Mouse (Mus musculus) hindbrain, postnatal 0 days (tissue): ENCODE measurements around the gene Ppargc1a. TPM values are rescaled to one million over a fixed set of nuclear protein-coding genes. Genes with fewer than 3 reads are reported as not detected.

Experiments
- ATAC-seq: fragments of 200-750 bp; cut with Nextera tagmentation; 2 replicates; pipeline ENCODE4 v1.8.0; 2017; ENCODE audit warnings: mild to moderate bottlenecking, moderate TSS enrichment, moderate library complexity
- DNase-seq: peaks from one replicate; pipeline ENCODE4 v3.0.0-alpha.2; 2015; ENCODE audit warnings: low spot score
- H3K27ac ChIP-seq: fragments of 300-500 bp; sonication (generic); 2 replicates; pipeline ENCODE4 v1.5.1; 2014; ENCODE audit warnings: mild to moderate bottlenecking
- H3K27me3 ChIP-seq: fragments of 300-500 bp; sonication (generic); 2 replicates; pipeline ENCODE4 v1.6.1; 2014; ENCODE audit warnings: low read length, mixed read lengths; ENCODE audit not compliant: insufficient read depth
- H3K36me3 ChIP-seq: fragments of 300-500 bp; sonication (generic); 2 replicates; pipeline ENCODE4 v1.6.1; 2014; ENCODE audit warnings: low read length, mixed read lengths; ENCODE audit not compliant: insufficient read depth
- H3K4me1 ChIP-seq: fragments of 300-500 bp; sonication (generic); 2 replicates; pipeline ENCODE4 v1.6.1; 2014; ENCODE audit warnings: antibody characterized with exemption, low read length, mixed read lengths; ENCODE audit not compliant: insufficient read depth
- H3K4me2 ChIP-seq: fragments of 300-500 bp; sonication (generic); 2 replicates; pipeline ENCODE4 v1.6.1; 2014; ENCODE audit warnings: low read depth, mild to moderate bottlenecking, low read length, moderate library complexity, mixed read lengths
- H3K4me3 ChIP-seq: fragments of 300-500 bp; sonication (generic); 2 replicates; pipeline ENCODE4 v1.5.1; 2014; ENCODE audit warnings: low read length
- H3K9ac ChIP-seq: fragments of 300-500 bp; sonication (generic); replicated peaks from 2 replicates; pipeline ENCODE4 v1.6.1; 2014; ENCODE audit warnings: mild to moderate bottlenecking, low read length, moderate library complexity, mixed read lengths
- H3K9me3 ChIP-seq: fragments of 300-500 bp; sonication (generic); 2 replicates; pipeline ENCODE4 v1.6.1; 2016; ENCODE audit warnings: low read length, mixed read lengths
- CTCF ChIP-seq: IDR thresholded peaks from 2 replicates; pipeline ENCODE4 v1.5.1; 2016; ENCODE audit warnings: antibody characterized with exemption, control low read depth, low read depth
- WGBS: fragments of 180-500 bp; shearing (Covaris S2); extraction: QIAGEN DNeasy Blood & Tissue Kit; methylation state at CpG from one replicate; pipeline ENCODE4 v1.1.7; 2014; 5-methylcytosine and 5-hydroxymethylcytosine counted together
- polyA plus RNA-seq: library from polyadenylated mRNA; unstranded; fragments of >200 nt; fragmentation: Nextera tagmentation; extraction: Ambion mirVana; gene quantifications from 2 replicates; pipeline ENCODE4 v1.2.1, GENCODE M21; 2015
- total RNA-seq: library from RNA; depleted of rRNA; stranded (reverse); fragments of >200 nt; gene quantifications from 2 replicates; pipeline ENCODE4 v1.2.3, GENCODE M21; 2014

The Ppargc1a gene
- total and polyA plus RNA-seq, 2 experiments from 2014 or later, result 14.5 to 22.6 TPM

DNA sequence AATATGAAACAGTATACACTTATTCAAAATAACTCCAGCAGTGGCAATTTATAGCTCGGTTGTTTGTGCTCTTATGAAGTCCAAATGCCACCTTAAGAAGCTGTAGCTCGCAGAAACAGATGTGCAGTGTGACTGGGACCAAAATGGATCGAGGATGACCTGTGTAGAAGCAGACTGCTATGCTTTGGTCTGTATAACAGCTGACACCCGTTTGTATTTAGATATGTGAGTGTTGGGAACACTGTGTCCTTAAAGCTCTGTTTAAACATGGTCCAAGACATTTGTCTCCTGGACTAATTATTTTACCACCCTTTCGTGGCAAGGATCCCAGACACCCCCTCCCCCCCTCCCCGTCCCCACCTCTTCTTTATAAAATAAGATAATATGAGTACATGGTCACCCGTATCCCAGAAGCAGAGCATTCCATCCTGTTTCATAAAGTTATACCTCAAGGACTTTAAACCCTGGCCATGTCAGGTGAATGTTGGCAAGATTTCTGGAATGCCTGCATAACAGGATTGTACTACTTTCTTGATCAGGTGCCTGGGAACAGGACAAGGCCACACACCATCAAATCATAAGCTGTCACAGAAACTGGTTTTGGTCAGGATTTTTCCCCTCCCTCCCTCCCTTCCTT, 30.4 kb downstream of the Ppargc1a start:
- Histone ChIP-seq H3K4me2 (no peak overlapping the region), H3K4me3 (no peak overlapping the region), H3K9ac (no peak overlapping the region), H3K9me3 (no peaks in the 10 kb centered on the region), H3K27me3 (no peaks in the 10 kb centered on the region), H3K27ac (no peak overlapping the region), H3K4me1 (no peaks in the 10 kb centered on the region), H3K36me3 (no peaks in the 10 kb centered on the region)
- DNase-seq (no peak), ATAC-seq (no peak)
- 69% methylated on average over 7 of the region's 7 CpGs for WGBS
- TF ChIP-seq CTCF, result no peak

DNA sequence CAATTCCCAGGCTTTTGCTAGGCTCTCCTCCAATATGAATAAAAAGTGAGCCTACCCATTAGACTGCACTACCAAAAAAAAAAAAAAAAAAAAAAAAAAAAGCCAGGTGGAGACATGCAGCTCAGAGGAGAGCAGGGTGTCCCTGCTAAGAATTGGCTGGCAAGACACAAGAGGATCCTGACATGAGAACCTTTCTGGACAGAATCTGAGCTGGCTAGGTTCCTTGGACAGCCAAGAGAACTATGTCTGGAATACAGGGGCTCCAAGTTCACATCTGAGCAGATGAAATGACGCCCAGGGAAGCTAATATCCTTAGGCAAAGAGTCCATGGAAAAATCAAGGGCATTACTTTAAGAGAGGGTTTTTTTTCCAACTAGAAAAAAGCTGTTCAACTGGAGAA, 33.1 kb downstream of the Ppargc1a start:
- no peak overlapping the region for H3K4me3 ChIP-seq
- H3K9me3 ChIP-seq, result no peaks in the 10 kb centered on the region
- H3K27ac ChIP-seq, result no peak overlapping the region
- no peaks in the 10 kb centered on the region for H3K27me3 ChIP-seq
- ATAC-seq (no peak), DNase-seq (no peak)
- no peak for TF ChIP-seq CTCF
- H3K4me1 ChIP-seq, result no peaks in the 10 kb centered on the region
- H3K9ac ChIP-seq, result no peak overlapping the region
- no peak overlapping the region for H3K4me2 ChIP-seq
- no peaks in the 10 kb centered on the region for H3K36me3 ChIP-seq
- WGBS, result 84% methylated on average over 1 of the region's 1 CpGs

DNA sequence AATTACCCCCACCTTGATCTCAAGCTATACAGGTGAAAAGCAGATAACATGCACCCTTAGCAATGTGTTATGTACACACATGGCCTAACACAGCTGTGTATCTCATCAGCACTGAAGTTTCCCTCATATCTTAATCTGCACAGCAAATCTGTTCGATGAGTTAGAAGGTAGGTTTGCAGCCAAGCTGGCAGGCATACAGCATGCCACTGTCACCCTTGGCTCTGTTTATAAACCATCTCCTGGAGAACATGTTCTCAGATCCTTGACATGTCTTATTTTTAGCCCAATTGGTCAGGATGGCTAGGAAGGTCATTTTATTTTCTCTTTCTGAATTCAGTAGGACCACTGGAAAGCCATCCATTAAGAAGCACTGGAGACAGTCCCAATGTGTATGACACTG, 36.2 kb downstream of the Ppargc1a start:
- no peaks in the 10 kb centered on the region for H3K36me3 ChIP-seq
- no peak for TF ChIP-seq CTCF
- H3K27ac ChIP-seq, result no peak overlapping the region
- no peak for DNase-seq
- H3K9ac ChIP-seq, result no peak overlapping the region
- H3K4me2 ChIP-seq, result no peak overlapping the region
- ATAC-seq, result no peak
- H3K9me3 ChIP-seq, result no peaks in the 10 kb centered on the region
- 68% methylated on average over 1 of the region's 1 CpGs for WGBS
- no peak overlapping the region for H3K4me3 ChIP-seq
- no peaks in the 10 kb centered on the region for H3K4me1 ChIP-seq
- no peaks in the 10 kb centered on the region for H3K27me3 ChIP-seq

DNA sequence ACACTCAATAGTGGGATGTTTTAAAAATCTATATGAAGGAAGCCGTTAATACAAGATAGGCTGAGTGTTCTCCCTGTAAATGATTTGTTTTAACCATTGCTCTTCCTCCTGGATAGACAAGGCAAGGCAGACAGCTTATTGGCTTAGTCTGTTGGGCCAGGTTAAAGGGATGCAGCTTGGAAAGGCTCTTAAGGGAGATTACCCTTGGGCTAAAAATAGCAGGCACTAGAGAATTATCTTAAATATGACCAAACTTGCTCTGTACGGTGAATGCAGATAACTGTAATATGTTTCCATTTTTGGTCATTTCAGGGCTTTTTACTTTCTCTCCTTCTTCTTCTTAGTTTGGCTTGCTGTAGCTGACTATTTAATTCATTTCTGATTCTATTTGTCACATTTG, 38.1 kb downstream of the Ppargc1a start:
- Histone ChIP-seq H3K27ac (no peak overlapping the region), H3K9me3 (no peaks in the 10 kb centered on the region), H3K4me1 (no peaks in the 10 kb centered on the region), H3K9ac (no peak overlapping the region), H3K36me3 (no peaks in the 10 kb centered on the region), H3K27me3 (no peaks in the 10 kb centered on the region), H3K4me2 (no peak overlapping the region), H3K4me3 (no peak overlapping the region)
- TF ChIP-seq CTCF, result no peak
- whole genome bisulfite sequencing, result 81% methylated on average over 2 of the region's 2 CpGs
- ATAC-seq (no peak), DNase-seq (no peak)

DNA sequence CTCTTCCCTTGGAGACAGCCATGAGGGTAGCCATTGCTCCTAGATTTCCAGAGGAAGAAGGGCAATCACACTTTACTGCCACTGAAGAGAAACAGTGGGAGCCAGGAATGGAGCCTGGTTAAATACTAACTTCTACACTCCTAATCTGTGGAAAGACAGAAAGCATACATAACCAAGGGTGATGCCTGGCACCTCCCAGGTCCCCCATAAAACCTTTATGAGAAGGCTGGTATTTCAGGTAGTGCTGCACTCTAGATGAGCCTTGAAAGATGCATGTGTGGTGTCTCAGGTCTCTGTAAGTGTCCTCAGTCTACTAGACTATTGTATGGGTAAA, 39.4 kb downstream of the Ppargc1a start:
- H3K27me3 ChIP-seq, result no peaks in the 10 kb centered on the region
- no peak for TF ChIP-seq CTCF
- no peak for DNase-seq
- H3K4me1 ChIP-seq, result no peaks in the 10 kb centered on the region
- no peaks in the 10 kb centered on the region for H3K36me3 ChIP-seq
- H3K27ac ChIP-seq, result no peak overlapping the region
- H3K9me3 ChIP-seq, result no peaks in the 10 kb centered on the region
- no peak overlapping the region for H3K4me3 ChIP-seq
- ATAC-seq, result no peak
- H3K9ac ChIP-seq, result no peak overlapping the region
- no peak overlapping the region for H3K4me2 ChIP-seq

DNA sequence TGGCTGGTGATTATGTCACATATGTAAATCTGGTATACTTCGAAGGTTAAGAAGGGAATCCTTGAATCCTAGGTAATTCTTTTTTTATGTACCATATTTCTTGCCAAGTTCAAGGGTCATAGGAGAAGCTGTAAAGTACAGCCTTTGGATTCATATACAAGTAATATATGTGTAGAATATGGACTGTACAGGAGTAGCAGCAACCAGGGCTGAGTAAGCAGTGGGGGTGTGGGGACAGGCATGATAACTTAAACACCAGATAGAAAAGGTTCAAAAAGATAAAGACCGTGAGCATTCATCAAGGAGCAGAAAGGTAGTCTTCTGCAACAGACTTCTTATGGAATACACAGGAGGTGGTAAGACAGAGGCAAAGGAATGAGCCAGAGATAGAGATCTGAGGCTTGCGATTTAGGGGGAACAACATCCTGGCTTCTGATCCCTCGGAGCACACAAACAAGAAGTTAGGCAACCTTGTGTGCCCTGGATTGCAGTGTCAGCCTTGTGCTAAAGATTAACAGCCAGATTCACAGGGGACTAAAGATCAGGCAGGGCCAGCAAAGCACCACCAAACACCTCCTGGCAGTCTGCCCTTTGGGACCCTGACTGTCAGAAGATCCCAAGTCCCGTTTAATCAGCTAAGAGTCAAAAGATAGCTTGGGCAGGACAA, 39.9 kb downstream of the Ppargc1a start:
- Histone ChIP-seq H3K27ac (no peak overlapping the region), H3K36me3 (no peaks in the 10 kb centered on the region), H3K4me1 (no peaks in the 10 kb centered on the region), H3K9ac (no peak overlapping the region), H3K4me2 (no peak overlapping the region), H3K27me3 (no peaks in the 10 kb centered on the region), H3K9me3 (no peaks in the 10 kb centered on the region), H3K4me3 (no peak overlapping the region)
- DNase-seq (no peak), ATAC-seq (no peak)
- TF ChIP-seq CTCF, result no peak
- 79% methylated on average over 5 of the region's 5 CpGs for WGBS

DNA sequence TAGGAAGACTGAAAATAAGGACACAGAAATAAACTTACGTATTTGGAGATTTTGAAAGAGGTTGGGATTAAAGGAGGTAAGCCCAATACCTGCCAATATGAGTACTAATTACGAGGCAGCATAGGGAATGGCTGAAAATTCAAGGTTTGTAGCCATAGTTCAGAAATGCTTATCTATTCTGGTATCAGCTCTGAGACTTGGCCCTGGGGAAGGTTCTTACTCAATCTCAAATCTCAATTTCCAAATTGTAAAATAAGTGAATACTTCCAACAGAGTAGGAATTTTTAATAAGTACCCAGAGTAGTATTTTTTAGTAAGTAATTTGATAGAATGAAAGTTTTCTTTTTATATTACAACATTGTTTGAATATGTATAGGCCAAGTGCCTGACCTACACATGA, 41.7 kb downstream of the Ppargc1a start:
- no peaks in the 10 kb centered on the region for H3K36me3 ChIP-seq
- WGBS, result 90% methylated on average over 2 of the region's 2 CpGs
- TF ChIP-seq CTCF, result no peak

More for the DNA sequence above, 41.7 kb downstream of the Ppargc1a start:
- H3K4me3 ChIP-seq, result no peak overlapping the region
- no peak for DNase-seq
- no peaks in the 10 kb centered on the region for H3K27me3 ChIP-seq
- H3K4me2 ChIP-seq, result no peak overlapping the region
- H3K9me3 ChIP-seq, result no peaks in the 10 kb centered on the region
- no peak overlapping the region for H3K27ac ChIP-seq
- no peak overlapping the region for H3K9ac ChIP-seq
- no peak for ATAC-seq
- no peaks in the 10 kb centered on the region for H3K4me1 ChIP-seq
